In genomic region chr16:14501649-14502360, GRCm38 (mm10) we compare ENCODE assay signal across 29 mouse cellular contexts.
A peak's percentile ranks its signal among the peaks of the same experiment; 100 is the strongest.
DNase-seq lines count a peak whose midpoint lies in the region; ATAC-seq lines count a peak whose summit lies in the region.
"Had no signal": no experiment of that assay in that cellular context is flagged by ENCODE, and none has a peak within 500 bp of the region (broad histone marks: within the 10 kb centered on the region; RNA-seq: fewer than 3 reads in every experiment).

No protein-coding gene starts in this region.

- 86% methylated on average over 8 of the region's 8 CpGs for WGBS in forebrain, embryonic 15.5 days
- WGBS in forebrain, embryonic 13.5 days, result 83% methylated on average over 8 of the region's 8 CpGs
- WGBS in hindbrain, embryonic 15.5 days, result 79% methylated on average over 8 of the region's 8 CpGs
- WGBS in hindbrain, embryonic 10.5 days, result 87% methylated on average over 8 of the region's 8 CpGs
- 72% methylated on average over 8 of the region's 8 CpGs for WGBS in midbrain, embryonic 15.5 days
- WGBS in midbrain, embryonic 10.5 days, result 85% methylated on average over 8 of the region's 8 CpGs

- H3K9ac ChIP-seq in forebrain, embryonic 15.5 days (replicated peaks), result no peak overlapping the region
- H3K9ac ChIP-seq in forebrain, embryonic 13.5 days, result no peak overlapping the region
- H3K9ac ChIP-seq in hindbrain, embryonic 15.5 days, result no peak overlapping the region
- H3K9ac ChIP-seq in midbrain, embryonic 15.5 days, result no peak overlapping the region
- H3K9ac ChIP-seq: heart, embryonic 15.5 days; liver, embryonic 12.5 days; liver, postnatal 0 days; neural tube, embryonic 15.5 days; stomach, embryonic 15.5 days had no signal

- no peaks in the 10 kb centered on the region for H3K27me3 ChIP-seq in forebrain, embryonic 15.5 days
- H3K27me3 ChIP-seq in forebrain, embryonic 13.5 days, result no peaks in the 10 kb centered on the region
- no peaks in the 10 kb centered on the region for H3K27me3 ChIP-seq in hindbrain, embryonic 15.5 days
- no peaks in the 10 kb centered on the region for H3K27me3 ChIP-seq in hindbrain, embryonic 10.5 days (ENCODE audit: insufficient read depth, poor library complexity, severe bottlenecking)
- no peaks in the 10 kb centered on the region for H3K27me3 ChIP-seq in midbrain, embryonic 15.5 days (replicated peaks)
- H3K27me3 ChIP-seq in midbrain, embryonic 10.5 days (ENCODE audit: low read depth, poor library complexity, severe bottlenecking), result no peaks in the 10 kb centered on the region
- H3K27me3 ChIP-seq: heart, embryonic 15.5 days; liver, embryonic 12.5 days; neural tube, embryonic 15.5 days; stomach, embryonic 15.5 days had no signal

- H3K4me3 ChIP-seq in forebrain, embryonic 15.5 days, result no peak overlapping the region
- H3K4me3 ChIP-seq in forebrain, embryonic 13.5 days, result no peak overlapping the region
- no peak overlapping the region for H3K4me3 ChIP-seq in hindbrain, embryonic 15.5 days
- H3K4me3 ChIP-seq in hindbrain, embryonic 10.5 days, result no peak overlapping the region
- H3K4me3 ChIP-seq in midbrain, embryonic 15.5 days, result no peak overlapping the region
- H3K4me3 ChIP-seq in midbrain, embryonic 10.5 days, result no peak overlapping the region
- H3K4me3 ChIP-seq: heart, embryonic 10.5 days; heart, embryonic 15.5 days; liver, embryonic 12.5 days; neural tube, embryonic 15.5 days; stomach, embryonic 15.5 days had no signal

- no peak for DNase-seq in hindbrain, embryonic 10.5 days (ENCODE audit: low spot score)
- DNase-seq in midbrain, embryonic 10.5 days (ENCODE audit: low spot score), result no peak
- no peak for DNase-seq in frontal cortex, postnatal 25 days (ENCODE audit: low spot score in 2 of 2)
- DNase-seq: adrenal gland, postnatal 10 days; cerebellum, adult 11 months; cerebellum, adult 9-10 months; cerebellum, postnatal 36 days; gastrocnemius, postnatal 10 days; kidney, adult 9 months; kidney, postnatal 10 days; layer of hippocampus, postnatal 36 days; left cerebral cortex, postnatal 4 days; liver, postnatal 0 days; lung, postnatal 36 days; retina, postnatal 1 day; right cerebral cortex, postnatal 14 days; thymus, adult 18-20 months; thymus, postnatal 25 days had no signal

- H3K9me3 ChIP-seq in forebrain, embryonic 15.5 days, result 0 out of 2 replicates have a peak, but pooled peaks cover 6% of the 10 kb centered on the region
- no peaks in the 10 kb centered on the region for H3K9me3 ChIP-seq in forebrain, embryonic 13.5 days (replicated peaks)
- no peaks in the 10 kb centered on the region for H3K9me3 ChIP-seq in hindbrain, embryonic 15.5 days
- H3K9me3 ChIP-seq in hindbrain, embryonic 10.5 days, result 0 out of 2 replicates have a peak, but pooled peaks cover 2% of the 10 kb centered on the region
- no peaks in the 10 kb centered on the region for H3K9me3 ChIP-seq in midbrain, embryonic 15.5 days
- H3K9me3 ChIP-seq in midbrain, embryonic 10.5 days (replicated peaks), result no peaks in the 10 kb centered on the region; the same call in 1 of the 2 replicates
- H3K9me3 ChIP-seq: G1E; heart, embryonic 10.5 days; heart, embryonic 15.5 days; liver, embryonic 12.5 days; neural tube, embryonic 15.5 days; stomach, embryonic 15.5 days had no signal

- ATAC-seq in forebrain, embryonic 15.5 days (replicated peaks), result 0 out of 2 replicates have a peak, but pooled peaks have one; percentile 32
- no peak for ATAC-seq in forebrain, embryonic 13.5 days
- peak; percentile 71; the same call in 1 of the 2 replicates for ATAC-seq in hindbrain, embryonic 15.5 days (ENCODE audit: low FRiP score, low read depth)
- peak; percentile 84 for ATAC-seq in midbrain, embryonic 15.5 days (replicated peaks)
- ATAC-seq: intestine, postnatal 0 days; liver, embryonic 12.5 days; liver, postnatal 0 days had no signal

- H3K4me1 ChIP-seq in forebrain, embryonic 15.5 days, result no peaks in the 10 kb centered on the region
- no peaks in the 10 kb centered on the region for H3K4me1 ChIP-seq in forebrain, embryonic 13.5 days
- no peaks in the 10 kb centered on the region for H3K4me1 ChIP-seq in hindbrain, embryonic 15.5 days (replicated peaks)
- no peaks in the 10 kb centered on the region for H3K4me1 ChIP-seq in hindbrain, embryonic 10.5 days (replicated peaks)
- H3K4me1 ChIP-seq in midbrain, embryonic 15.5 days, result no peaks in the 10 kb centered on the region
- no peaks in the 10 kb centered on the region for H3K4me1 ChIP-seq in midbrain, embryonic 10.5 days
- H3K4me1 ChIP-seq: heart, embryonic 10.5 days; heart, embryonic 15.5 days; liver, embryonic 12.5 days; neural tube, embryonic 15.5 days; stomach, embryonic 15.5 days had no signal

- no peaks in the 10 kb centered on the region for H3K36me3 ChIP-seq in forebrain, embryonic 15.5 days
- H3K36me3 ChIP-seq in forebrain, embryonic 13.5 days (ENCODE audit: poor library complexity, severe bottlenecking), result no peaks in the 10 kb centered on the region
- H3K36me3 ChIP-seq in hindbrain, embryonic 15.5 days, result no peaks in the 10 kb centered on the region
- H3K36me3 ChIP-seq in hindbrain, embryonic 10.5 days, result no peaks in the 10 kb centered on the region
- H3K36me3 ChIP-seq in midbrain, embryonic 15.5 days (replicated peaks), result no peaks in the 10 kb centered on the region
- no peaks in the 10 kb centered on the region for H3K36me3 ChIP-seq in midbrain, embryonic 10.5 days
- H3K36me3 ChIP-seq: G1E; heart, embryonic 10.5 days; heart, embryonic 15.5 days; liver, embryonic 12.5 days; neural tube, embryonic 15.5 days; stomach, embryonic 15.5 days had no signal

- no peak overlapping the region for H3K4me2 ChIP-seq in forebrain, embryonic 15.5 days (replicated peaks)
- H3K4me2 ChIP-seq in forebrain, embryonic 13.5 days, result no peak overlapping the region
- H3K4me2 ChIP-seq in hindbrain, embryonic 15.5 days, result no peak overlapping the region
- H3K4me2 ChIP-seq in midbrain, embryonic 15.5 days, result no peak overlapping the region
- H3K4me2 ChIP-seq: heart, embryonic 15.5 days; liver, embryonic 12.5 days; neural tube, embryonic 15.5 days; stomach, embryonic 15.5 days had no signal

- H3K27ac ChIP-seq in forebrain, embryonic 15.5 days (replicated peaks), result no peak overlapping the region
- H3K27ac ChIP-seq in forebrain, embryonic 13.5 days, result no peak overlapping the region
- no peak overlapping the region for H3K27ac ChIP-seq in hindbrain, embryonic 15.5 days (replicated peaks)
- no peak overlapping the region for H3K27ac ChIP-seq in hindbrain, embryonic 10.5 days
- no peak overlapping the region for H3K27ac ChIP-seq in midbrain, embryonic 15.5 days
- no peak overlapping the region for H3K27ac ChIP-seq in midbrain, embryonic 10.5 days (replicated peaks)
- H3K27ac ChIP-seq: heart, embryonic 10.5 days; heart, embryonic 15.5 days; liver, embryonic 12.5 days; neural tube, embryonic 15.5 days; stomach, embryonic 15.5 days had no signal
